Mouse (Mus musculus) lung, embryonic 16.5 days (tissue): ENCODE measurements at regions not wholly inside any gene's neighbourhood (a gene's known extent, or its start where the extent isn't known, plus 50 kb on each side); places are given as distances from the start of the nearest gene placed in this dataset.

Experiments
- ATAC-seq: fragments of 200-750 bp; cut with Nextera tagmentation; 2 replicates; pipeline ENCODE4 v1.8.0; 2017; ENCODE audit warnings: low read depth, mild to moderate bottlenecking, moderate library complexity
- H3K27ac ChIP-seq: fragments of 300-500 bp; sonication (generic); 2 replicates; pipeline ENCODE4 v1.5.1; 2014; ENCODE audit warnings: mild to moderate bottlenecking, control low read depth, low read length
- H3K27me3 ChIP-seq: fragments of 300-500 bp; sonication (generic); 2 replicates; pipeline ENCODE4 v1.6.1; 2014; ENCODE audit warnings: low read depth, low read length, mixed read lengths; ENCODE audit not compliant: control insufficient read depth, insufficient read depth
- H3K36me3 ChIP-seq: fragments of 300-500 bp; sonication (generic); 2 replicates; pipeline ENCODE4 v1.6.1; 2014; ENCODE audit warnings: low read length; ENCODE audit not compliant: control insufficient read depth, insufficient read depth
- H3K4me1 ChIP-seq: fragments of 300-500 bp; sonication (generic); replicated peaks from 2 replicates; pipeline ENCODE4 v1.6.1; 2014; ENCODE audit warnings: low read length, mixed read lengths; ENCODE audit not compliant: control insufficient read depth, insufficient read depth
- H3K4me2 ChIP-seq: fragments of 300-500 bp; sonication (generic); 2 replicates; pipeline ENCODE4 v1.6.1; 2014; ENCODE audit warnings: low read depth, low read length, control low read depth
- H3K4me3 ChIP-seq: fragments of 300-500 bp; sonication (generic); 2 replicates; pipeline ENCODE4 v1.5.1; 2014; ENCODE audit warnings: mild to moderate bottlenecking, low read length, control low read depth
- H3K9ac ChIP-seq: fragments of 300-500 bp; sonication (generic); 2 replicates; pipeline ENCODE4 v1.6.1; 2014; ENCODE audit warnings: low read length, control low read depth
- H3K9me3 ChIP-seq: fragments of 300-500 bp; sonication (generic); 2 replicates; pipeline ENCODE4 v1.6.1; 2016; ENCODE audit warnings: low read length; ENCODE audit not compliant: control insufficient read depth
- WGBS: fragments of 180-500 bp; shearing (Covaris S2); extraction: QIAGEN DNeasy Blood & Tissue Kit; methylation state at CpG from one replicate; pipeline ENCODE4 v1.1.7; 2014; 5-methylcytosine and 5-hydroxymethylcytosine counted together

DNA sequence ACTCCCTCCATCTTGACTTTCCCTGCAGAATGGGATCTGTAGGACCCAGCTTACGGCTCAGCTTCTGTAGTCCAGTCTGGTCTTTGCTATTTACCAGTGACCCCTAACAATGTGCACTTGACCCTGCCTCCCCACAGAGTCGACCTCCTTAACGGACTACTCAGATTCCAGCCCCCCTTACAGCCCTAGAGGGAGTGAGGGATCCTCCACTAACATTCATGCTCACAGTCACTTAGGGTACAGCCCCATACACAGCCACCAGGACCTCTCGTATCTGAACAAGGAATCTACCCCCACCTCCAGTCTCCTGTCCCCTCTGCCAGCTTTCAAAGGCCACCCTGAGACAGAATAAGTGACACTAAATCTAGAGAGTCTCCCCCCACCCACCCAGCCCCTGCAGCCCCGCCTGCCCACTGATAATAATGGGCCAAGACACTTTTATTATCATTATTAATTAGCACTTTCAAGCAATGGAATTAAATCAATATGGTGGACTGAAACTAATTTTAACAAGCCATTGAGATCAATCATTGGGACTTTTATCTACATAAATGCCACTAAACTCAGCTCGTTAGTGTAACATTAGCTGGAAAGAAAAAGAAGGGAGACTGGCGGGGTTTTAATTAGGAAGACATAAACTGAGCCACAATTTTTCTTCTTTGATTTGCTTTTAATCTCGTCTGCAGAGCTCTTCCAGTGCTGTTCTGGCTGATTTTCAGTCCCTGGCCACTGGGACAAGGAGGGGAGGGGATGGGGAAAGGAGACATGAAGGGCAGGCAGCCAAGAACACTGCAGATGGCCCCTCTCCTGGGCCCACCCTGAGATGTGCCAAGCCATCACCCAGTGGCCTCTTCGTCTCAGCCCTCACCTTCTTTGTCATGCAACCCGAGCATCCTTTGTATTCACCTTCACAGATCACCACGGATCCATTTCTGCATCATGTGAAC lies 258.4 kb upstream of the Zfp703 start:
- Histone ChIP-seq H3K9me3 (no peaks in the 10 kb centered on the region), H3K9ac (no peak overlapping the region), H3K4me1 (no peaks in the 10 kb centered on the region), H3K4me3 (no peak overlapping the region), H3K36me3 (no peaks in the 10 kb centered on the region), H3K4me2 (no peak overlapping the region), H3K27me3 (no peaks in the 10 kb centered on the region), H3K27ac (no peak overlapping the region)
- ATAC-seq = no peak
- 57% methylated on average over 11 of the region's 11 CpGs for WGBS

DNA sequence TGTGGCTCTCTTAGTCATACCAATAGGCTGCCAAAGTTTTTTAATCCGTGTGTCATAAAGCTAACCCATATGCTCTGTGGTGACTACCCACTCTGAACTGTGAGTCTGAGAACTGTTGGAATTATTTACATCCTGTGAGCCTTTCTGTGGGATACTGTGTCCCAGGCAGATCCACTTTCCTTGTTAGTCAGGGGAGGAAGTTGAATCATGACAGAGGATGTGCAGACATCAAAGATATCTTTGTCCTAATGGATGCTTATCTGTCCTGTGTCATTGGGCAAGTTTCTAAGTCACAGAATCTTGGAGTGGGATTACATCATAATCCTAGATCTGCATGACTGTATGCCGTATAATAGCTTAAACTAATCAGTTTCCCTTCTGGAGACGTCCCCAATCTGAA lies 254.4 kb upstream of the Zfp703 start:
- no peaks in the 10 kb centered on the region for H3K36me3 ChIP-seq
- 57% methylated on average over 3 of the region's 3 CpGs for WGBS
- no peak for ATAC-seq
- no peak overlapping the region for H3K9ac ChIP-seq
- no peak overlapping the region for H3K4me3 ChIP-seq
- no peaks in the 10 kb centered on the region for H3K4me1 ChIP-seq
- no peaks in the 10 kb centered on the region for H3K27me3 ChIP-seq
- no peak overlapping the region for H3K27ac ChIP-seq
- no peak overlapping the region for H3K4me2 ChIP-seq
- H3K9me3 ChIP-seq = no peaks in the 10 kb centered on the region

GRCm38 (mm10) chr8:26724628-26725027 lies 252.5 kb upstream of the Zfp703 start:
- H3K27ac ChIP-seq = no peak overlapping the region
- no peak overlapping the region for H3K4me3 ChIP-seq
- no peaks in the 10 kb centered on the region for H3K9me3 ChIP-seq
- H3K4me2 ChIP-seq = no peak overlapping the region
- no peak for ATAC-seq
- WGBS = 61% methylated on average over 5 of the region's 5 CpGs
- no peaks in the 10 kb centered on the region for H3K27me3 ChIP-seq
- no peaks in the 10 kb centered on the region for H3K4me1 ChIP-seq
- H3K9ac ChIP-seq = no peak overlapping the region
- H3K36me3 ChIP-seq = no peaks in the 10 kb centered on the region

DNA sequence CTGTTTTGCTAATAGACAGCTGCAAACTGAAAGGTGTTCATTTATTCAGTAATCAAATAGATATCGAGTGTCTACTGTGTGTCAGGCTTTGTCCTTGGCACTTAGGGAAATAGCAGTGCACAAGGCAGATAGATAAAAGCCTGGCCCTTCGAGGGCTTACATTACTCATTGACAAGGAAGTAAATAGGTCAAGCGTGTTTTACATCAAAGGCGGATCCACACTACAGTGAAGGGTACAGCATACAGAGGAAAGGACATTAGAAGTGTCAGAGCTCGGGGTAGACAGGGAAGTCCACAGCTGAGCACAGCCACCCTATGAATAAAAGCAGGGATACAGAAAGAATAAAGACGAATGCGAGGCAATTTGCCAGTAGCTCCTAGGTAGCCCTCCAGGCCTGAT lies 251.6 kb upstream of the Zfp703 start:
- 28% methylated on average over 7 of the region's 7 CpGs for WGBS
- no peaks in the 10 kb centered on the region for H3K27me3 ChIP-seq
- no peaks in the 10 kb centered on the region for H3K4me1 ChIP-seq
- no peak for ATAC-seq
- H3K27ac ChIP-seq = no peak overlapping the region
- no peak overlapping the region for H3K9ac ChIP-seq
- no peaks in the 10 kb centered on the region for H3K36me3 ChIP-seq
- no peak overlapping the region for H3K4me2 ChIP-seq
- H3K4me3 ChIP-seq = no peak overlapping the region
- no peaks in the 10 kb centered on the region for H3K9me3 ChIP-seq

DNA sequence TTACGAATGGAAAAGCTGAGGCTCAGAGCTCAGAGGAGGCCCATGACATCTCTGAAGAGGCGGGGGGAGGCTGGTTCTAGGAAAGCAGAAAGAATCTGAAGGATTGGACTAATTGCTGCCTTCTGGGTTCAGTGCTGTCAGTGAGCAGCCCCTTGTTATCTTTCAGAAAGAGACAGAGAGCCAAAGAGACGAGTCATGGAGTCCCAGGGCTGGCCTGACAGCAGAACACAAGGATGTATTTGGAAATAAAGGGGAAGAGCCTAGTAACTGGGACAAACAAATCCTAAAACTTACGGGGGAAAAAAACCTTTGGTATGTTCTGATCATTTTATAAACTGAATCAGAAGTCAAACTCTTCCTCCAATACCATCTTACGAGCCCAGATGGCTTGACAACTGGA lies 247.8 kb upstream of the Zfp703 start:
- Histone ChIP-seq H3K4me2 (no peak overlapping the region), H3K36me3 (no peaks in the 10 kb centered on the region), H3K9me3 (no peaks in the 10 kb centered on the region), H3K4me3 (no peak overlapping the region), H3K27me3 (no peaks in the 10 kb centered on the region), H3K27ac (no peak overlapping the region), H3K9ac (no peak overlapping the region), H3K4me1 (no peaks in the 10 kb centered on the region)
- WGBS = 69% methylated on average over 5 of the region's 5 CpGs
- ATAC-seq = no peak

DNA sequence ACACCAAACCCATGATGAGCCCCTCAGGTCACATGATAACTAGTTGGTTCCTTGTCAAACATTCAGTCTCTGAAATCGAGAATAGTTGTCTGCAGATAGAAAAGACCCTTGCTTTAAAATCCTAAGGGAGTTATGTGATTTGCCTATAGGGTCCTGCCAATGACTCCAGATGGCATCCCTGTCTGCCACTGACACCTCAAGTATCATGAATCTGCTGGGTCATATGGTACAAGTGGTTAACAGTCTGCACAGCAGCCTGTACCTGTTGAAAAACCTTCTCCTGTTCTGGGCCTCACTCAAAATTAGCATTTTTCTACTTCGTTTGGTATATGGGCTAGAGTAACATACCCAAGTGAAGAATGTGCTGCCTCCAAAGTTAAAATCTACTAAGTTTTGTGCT lies 246.0 kb upstream of the Zfp703 start:
- WGBS = 77% methylated on average over 2 of the region's 2 CpGs
- Histone ChIP-seq H3K9me3 (no peaks in the 10 kb centered on the region), H3K27me3 (no peaks in the 10 kb centered on the region)

DNA sequence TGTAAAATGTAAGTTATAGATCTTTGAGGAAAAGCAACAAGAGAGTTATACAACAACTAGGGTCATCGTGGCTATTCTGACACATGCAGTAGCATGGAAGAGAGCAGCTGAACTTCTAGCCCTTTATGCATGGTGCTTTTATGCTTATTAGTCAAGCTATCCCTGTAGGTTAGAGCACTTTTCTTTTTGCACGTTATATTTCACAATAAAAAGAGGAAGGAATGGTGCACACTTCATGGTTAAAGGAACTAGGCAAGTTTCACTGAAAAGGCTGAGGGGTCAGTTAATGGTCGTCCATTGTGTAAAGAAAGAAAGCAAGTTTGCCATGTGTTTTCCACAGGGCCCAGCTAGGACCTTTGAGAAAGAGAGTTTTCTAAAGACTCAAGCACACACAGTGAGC lies 232.7 kb upstream of the Zfp703 start:
- H3K9ac ChIP-seq = no peak overlapping the region
- H3K27me3 ChIP-seq = no peaks in the 10 kb centered on the region; the same call in 1 of the 2 replicates
- H3K4me2 ChIP-seq = no peak overlapping the region
- H3K27ac ChIP-seq = no peak overlapping the region
- H3K36me3 ChIP-seq = no peaks in the 10 kb centered on the region
- no peak for ATAC-seq
- H3K9me3 ChIP-seq = no peaks in the 10 kb centered on the region
- WGBS = 77% methylated on average over 3 of the region's 3 CpGs
- no peak overlapping the region for H3K4me3 ChIP-seq
- peaks cover 5% of the 10 kb centered on the region; the same call in 1 of the 2 replicates for H3K4me1 ChIP-seq

More for the DNA sequence above, 246.0 kb upstream of the Zfp703 start:
- Histone ChIP-seq H3K9ac (no peak overlapping the region), H3K4me1 (no peaks in the 10 kb centered on the region), H3K4me2 (no peak overlapping the region), H3K36me3 (no peaks in the 10 kb centered on the region), H3K27ac (no peak overlapping the region), H3K4me3 (no peak overlapping the region)
- no peak for ATAC-seq

- Histone ChIP-seq H3K9ac (no peak overlapping the region), H3K4me3 (no peak overlapping the region), H3K27me3 (no peaks in the 10 kb centered on the region; the same call in 1 of the 2 replicates), H3K4me1 (peaks cover 5% of the 10 kb centered on the region; the same call in 1 of the 2 replicates), H3K4me2 (no peak overlapping the region), H3K27ac (no peak overlapping the region), H3K36me3 (no peaks in the 10 kb centered on the region), H3K9me3 (no peaks in the 10 kb centered on the region)
- 81% methylated on average over 3 of the region's 3 CpGs for WGBS
- no peak for ATAC-seq
Observed at GRCm38 (mm10) chr8:26746811-26747210, 230.3 kb upstream of the Zfp703 start.

DNA sequence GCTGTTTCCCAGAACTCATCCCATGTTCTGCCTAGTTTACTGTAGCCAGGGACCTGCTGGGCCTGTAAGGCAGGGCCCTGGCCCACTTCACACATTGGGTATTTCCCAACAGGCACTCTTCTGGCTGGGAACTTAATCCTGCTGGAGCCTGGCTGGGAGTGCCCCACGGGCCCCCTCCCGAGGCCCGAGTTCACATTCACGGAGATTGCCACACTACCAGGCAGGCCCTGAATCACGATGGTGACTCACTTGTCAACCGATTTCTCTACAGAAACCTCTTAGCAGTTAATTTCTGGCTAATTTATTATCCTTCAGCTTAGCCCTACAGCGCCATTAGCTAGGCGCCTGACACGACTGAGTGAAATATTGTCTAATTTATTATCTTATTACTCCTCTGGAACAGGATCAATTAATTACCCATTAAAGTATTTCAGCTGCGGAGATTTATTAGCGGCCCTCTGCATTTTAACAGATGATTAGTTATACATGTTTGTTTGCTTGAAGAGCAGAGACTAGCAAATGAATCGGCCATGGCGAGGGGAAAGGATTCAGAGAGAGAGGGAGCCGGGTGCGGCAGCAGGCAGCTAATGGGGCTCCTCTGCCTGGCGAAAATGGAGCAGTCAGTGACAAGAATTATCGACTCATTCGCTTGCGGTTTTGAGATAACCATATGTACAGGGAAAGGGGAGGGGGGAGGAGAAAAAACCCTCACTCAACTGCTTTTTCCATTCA lies 229.7 kb upstream of the Zfp703 start:
- Histone ChIP-seq H3K9ac (no peak overlapping the region), H3K4me2 (no peak overlapping the region), H3K9me3 (no peaks in the 10 kb centered on the region), H3K27ac (no peak overlapping the region), H3K27me3 (no peaks in the 10 kb centered on the region; the same call in 1 of the 2 replicates), H3K4me3 (no peak overlapping the region), H3K4me1 (peaks cover 5% of the 10 kb centered on the region; the same call in 1 of the 2 replicates), H3K36me3 (no peaks in the 10 kb centered on the region)
- peak; percentile 56 for ATAC-seq
- WGBS = 35% methylated on average over 19 of the region's 19 CpGs
